Mouse (Mus musculus): ENCODE results near the gene Snx9.

- no peak for TF ChIP-seq CTCF (IDR thresholded peaks at IDR 0.05; ENCODE audit: low read depth, low read length)
- no peak for TF ChIP-seq POLR2A (IDR thresholded peaks at IDR 0.05; ENCODE audit: extremely low read depth, insufficient read depth, low read length)
These were observed 38.5 kb upstream of the Snx9 start for GRCm38 (mm10) chr17:5802656-5802955.
